Mouse (Mus musculus) left cerebral cortex, postnatal 10 days (tissue): ENCODE data around the gene Abcc9. TPM values are rescaled to one million over a fixed set of nuclear protein-coding genes. Genes with fewer than 3 reads are reported as not detected.
A peak's percentile ranks its signal among the peaks of the same experiment; 100 is the strongest.

Source experiments
- DNase-seq, 2 experiments: peaks; one replicate each; pipeline ENCODE4 v3.0.0; 2021 to 2022; ENCODE audit warnings: low spot score in 2 of 2, mixed read lengths in 1 of 2; ENCODE audit errors: extremely low spot score in 1 of 2
- intact Hi-C: fragments of 180-260 bp; cut with DNase I; formaldehyde crosslinking; loops from one replicate; pipeline ENCODE4 v1.15.1; 2025
- total RNA-seq, 2 experiments: library from RNA; stranded (reverse); gene quantifications; 2 replicates each; pipeline ENCODE4 v1.2.3; 2021

Gene Abcc9
- total RNA-seq = 1 to 10 TPM; 8.2 TPM

DNA sequence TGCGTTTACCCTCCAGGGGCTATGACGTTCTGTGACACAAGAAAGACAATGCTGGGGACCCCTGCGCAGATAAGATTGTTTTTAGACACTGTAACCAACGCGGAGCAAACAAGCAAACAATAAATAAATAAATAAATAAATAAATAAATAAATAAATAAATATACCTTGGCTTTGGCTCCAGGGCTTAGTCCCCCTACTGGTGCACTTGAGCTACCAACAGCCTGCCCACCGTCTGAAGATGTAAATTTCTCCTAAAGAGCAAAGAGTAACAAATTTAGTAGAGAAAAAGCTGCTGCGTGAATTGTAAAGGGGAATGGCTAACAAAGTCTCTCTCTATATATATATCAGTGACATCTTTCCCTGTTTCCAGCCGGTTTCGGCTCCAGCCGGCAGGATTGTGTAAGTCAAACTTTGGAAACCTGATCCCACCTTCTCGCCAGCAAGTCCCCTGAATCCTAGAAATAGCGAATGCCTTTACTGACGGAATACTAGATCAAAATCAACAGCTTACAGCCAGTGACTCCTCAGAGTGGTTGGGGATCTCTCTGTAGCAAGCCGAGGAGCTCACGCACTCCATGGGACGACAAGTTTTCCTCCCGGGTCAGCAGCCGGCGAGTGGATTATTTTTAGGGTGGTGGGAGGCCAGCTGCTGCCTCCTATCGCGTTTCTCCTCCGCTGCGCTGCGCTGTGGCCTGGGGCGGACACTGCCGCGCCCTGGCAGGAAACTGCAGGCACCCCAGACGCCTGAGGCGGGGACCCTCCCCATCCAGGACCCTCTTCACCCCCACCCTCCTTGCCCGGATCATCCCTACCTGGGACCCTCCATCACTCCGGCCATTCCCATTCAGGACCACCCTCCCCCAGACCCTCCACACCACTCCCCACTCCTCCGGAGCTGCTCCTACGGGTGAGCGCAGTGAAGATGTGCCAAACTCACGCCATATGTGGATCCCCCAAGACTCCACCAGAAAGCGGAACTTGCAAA is at the start of gene Abcc9:
Gene Abcc9 (minus strand): TSS at position 664 of the 986 bp plus-strand sequence.
- DNase-seq = peak in 1 of 2 experiments; percentile 50
- intact Hi-C loops = no loop called here

DNA sequence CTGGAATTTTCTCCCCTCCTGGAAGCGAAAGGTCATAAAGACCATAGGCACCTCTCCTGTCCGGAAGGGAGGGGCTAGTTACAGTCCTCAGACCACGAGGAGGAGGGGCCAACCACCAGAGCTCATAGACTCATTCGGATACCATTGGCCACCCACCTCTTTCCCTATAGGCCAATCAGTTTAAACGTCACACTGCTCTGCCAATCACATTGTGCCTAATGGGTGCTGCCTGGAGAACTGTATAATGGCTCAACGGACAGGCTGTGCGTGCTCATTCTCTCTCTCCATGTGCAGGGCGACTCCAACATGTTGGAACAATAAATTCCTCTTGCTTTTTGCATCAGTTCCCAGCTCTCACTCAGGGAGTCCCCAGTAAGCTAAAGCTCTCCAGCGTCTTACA is 49.2 kb upstream of the Abcc9 start:
- DNase-seq = no peak
- intact Hi-C loops = no loop called here

DNA sequence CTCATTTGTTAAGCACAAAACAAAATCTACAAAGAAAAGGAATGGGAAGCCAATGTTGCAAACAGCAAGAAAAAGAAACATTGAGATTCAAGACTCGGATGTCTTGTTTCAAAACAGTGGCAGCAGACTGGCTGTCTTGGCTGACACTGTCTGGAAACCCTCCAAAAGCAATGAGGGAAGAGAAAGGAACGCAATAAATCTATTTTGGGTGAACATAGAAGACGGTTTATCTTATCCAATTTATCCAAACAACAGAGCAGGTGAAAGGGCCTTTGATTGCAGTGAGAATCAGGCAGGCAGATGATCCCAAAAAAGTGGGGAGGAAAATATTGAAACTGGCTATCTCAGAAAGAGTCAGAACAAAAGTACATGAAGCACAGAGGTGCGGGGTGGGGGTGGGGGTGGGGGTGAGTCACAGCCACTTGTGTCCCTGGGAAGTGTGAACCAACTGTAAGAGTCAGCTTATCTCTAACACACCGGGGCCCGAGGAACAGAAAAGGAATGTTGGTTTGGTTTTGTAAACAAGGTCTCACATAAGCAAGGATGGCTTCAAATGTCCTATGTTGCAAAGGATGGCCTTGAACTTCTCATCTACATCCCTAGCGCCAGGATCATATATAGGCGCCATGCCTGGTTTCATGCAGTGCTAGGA is 46.1 kb upstream of the Abcc9 start:
- intact Hi-C loops = no loop called here
- no peak for DNase-seq

DNA sequence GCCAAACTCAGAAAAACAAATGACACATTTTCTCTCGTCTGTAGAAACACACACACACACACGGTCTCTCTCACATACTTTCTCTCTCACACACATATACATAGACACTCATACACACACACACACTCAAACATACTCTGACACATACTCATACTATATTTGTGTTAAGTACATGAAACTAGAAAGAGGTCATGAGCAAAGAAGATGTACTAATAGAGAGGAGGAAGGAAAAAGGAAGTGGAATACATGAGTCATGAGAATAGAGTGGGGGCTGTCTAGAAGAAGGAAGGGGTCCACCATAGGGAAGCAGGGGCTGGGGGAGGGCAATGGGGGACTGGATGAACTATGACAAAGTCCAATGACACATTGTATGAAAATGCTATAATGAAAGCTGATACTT is 45.0 kb upstream of the Abcc9 start:
- intact Hi-C loops = no loop called here
- no peak for DNase-seq

DNA sequence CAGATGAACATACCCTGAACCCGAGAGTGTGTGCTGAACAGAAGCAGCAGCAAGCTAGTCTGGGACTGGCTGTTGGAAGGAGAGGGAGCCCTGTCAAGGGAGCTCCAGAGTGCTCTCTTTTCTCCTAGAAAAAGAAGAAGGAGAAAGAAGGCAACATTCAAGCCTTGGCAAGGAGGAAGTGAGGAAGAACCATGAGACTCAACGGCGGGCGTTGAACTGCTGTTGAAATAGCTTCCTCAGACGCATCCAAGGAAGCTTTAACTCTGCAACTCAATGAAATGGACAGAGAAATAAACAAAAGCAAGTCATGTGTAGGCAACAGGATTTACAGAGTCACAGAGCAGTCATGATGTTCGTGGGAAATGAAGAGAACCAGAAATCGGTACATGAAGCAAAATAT is 44.6 kb upstream of the Abcc9 start:
- no peak for DNase-seq
- intact Hi-C loops = no loop called here

DNA sequence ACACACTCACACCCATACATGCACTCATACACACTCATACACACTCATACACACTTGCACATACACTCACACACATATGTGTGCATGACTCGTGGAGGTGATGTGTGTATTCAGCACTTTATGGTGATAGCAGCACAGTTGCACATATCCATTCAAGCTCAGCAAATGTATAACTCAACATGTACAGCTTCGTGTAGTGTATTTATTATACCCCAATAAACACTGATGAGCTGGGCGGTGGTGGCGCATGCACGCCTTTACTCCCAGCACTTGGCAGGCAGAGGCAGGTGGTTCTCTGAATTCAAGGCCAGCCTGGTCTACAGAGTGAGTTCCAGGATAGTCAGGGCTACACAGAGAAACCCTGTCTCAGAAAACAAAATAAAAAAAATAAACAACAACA is 43.4 kb upstream of the Abcc9 start:
- intact Hi-C loops = no loop called here
- no peak for DNase-seq

DNA sequence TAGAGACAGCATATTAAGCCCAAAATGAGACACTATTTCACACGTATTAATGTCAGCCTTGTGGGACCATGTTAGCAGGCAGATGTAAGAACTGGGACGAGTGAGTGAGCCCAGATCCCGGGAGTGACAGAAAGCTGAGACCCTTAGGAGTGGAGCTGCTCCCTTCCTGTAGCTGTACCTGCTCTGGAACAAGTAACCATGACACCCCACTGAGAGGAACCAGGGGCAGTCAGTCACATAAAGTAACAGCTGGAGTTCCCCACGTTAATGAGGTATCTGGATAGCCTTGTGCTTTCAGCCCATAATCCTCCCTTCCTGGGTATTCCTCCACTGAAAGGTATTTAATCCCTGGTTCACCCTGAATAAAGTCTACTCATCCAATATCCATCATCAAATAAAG is 41.1 kb upstream of the Abcc9 start:
- intact Hi-C loops = no loop called here
- DNase-seq = no peak

DNA sequence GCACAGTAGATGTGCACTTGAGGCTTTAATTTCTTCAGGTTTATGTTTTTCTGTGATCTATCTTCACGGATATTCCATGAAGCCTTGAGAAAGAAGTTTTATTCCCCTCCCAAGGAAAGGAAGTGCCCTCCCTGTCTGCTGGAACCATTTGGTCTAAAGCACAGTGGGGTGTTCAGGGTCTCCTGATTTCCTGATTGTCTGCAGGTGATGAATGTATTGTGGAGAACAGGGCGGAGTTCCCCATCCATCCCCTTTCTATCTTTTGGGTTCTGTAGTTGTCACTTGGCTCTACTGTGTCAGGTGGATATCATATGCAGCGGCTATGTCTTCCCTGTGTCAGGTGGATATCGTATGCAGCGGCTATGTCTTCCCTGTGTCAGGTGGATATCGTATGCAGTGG is 39.6 kb upstream of the Abcc9 start:
- intact Hi-C loops = no loop called here
- DNase-seq = no peak

DNA sequence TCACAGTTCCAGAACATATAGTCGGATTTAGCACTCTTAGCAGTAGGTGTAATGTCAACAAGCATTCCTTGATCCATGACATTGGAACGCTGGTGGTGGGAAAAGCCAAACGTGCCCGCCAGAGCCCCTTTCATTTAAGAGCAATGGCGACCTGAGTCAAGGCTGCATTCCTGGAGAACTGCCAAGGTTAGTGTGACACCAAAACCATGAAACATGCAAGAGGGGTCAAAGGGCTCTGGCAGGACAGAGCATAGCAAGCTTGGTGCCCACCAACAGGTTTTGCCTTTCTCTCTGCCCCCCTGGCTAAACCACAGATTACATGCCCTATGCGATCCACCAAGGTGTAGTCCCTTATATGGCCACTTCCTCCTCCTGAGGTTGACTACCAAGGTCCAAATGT is 36.5 kb upstream of the Abcc9 start:
- intact Hi-C loops = loop anchor here (10.0 kb wide), 1 partner anchor 374 kb away; no protein-coding TSS in a partner anchor
- DNase-seq = no peak

DNA sequence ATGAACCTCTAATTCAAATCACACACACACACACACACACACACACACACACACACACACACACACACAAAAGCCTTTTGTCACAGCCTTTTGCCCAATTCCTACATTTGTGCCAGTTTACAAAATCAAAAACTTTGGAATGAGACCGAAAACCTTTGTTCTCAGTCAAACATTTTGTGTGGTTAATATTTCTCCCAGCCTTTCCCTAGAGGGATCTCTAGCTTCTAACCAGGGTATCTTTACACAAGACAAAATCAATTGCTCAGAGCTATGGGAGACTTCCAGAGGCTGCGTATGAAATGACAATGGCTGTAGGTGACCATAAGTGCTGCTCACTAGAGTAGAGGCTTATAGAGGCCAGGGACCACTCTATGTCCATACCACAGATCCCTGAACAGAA is 36.1 kb upstream of the Abcc9 start:
- no peak for DNase-seq
- intact Hi-C loops = loop anchor here (10.0 kb wide), 1 partner anchor 373 kb away; no protein-coding TSS in a partner anchor

DNA sequence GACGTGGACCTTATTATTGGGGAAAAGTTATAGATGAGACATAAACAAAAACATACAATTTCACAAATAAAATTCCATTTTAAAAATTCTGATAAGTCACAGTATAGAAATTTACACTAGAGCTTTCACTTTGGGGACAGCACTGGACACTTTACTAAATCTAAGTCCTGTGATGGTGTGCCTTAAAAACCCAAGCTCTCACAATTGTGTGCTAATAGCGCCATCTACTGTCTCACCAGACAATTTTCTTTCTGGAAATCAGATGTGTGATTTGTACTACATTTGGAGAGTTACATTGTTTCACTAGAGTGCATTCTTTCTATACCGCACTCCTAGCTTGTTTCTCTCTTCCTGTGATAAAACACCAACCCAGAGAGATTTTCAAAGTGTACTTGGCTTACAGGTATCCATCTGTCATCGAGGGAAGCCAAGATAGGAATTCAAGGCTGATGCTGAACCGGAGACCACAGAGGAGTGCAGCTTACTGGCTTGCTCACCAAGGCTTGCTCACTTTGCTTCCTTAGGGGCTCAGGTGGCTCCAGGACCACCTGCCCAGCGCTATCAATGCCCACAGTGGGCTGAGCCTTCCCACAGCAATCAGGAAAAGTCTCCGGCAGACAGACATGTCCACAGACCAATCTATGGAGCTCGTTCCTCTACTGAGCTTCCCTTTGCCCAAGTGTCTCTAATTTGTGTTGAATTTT is 33.3 kb upstream of the Abcc9 start:
- intact Hi-C loops = loop anchor here (2.0 to 10.0 kb wide), 2 partner anchors 211 to 371 kb away; no protein-coding TSS in a partner anchor
- peak in 1 of 2 experiments; percentile 57 for DNase-seq

DNA sequence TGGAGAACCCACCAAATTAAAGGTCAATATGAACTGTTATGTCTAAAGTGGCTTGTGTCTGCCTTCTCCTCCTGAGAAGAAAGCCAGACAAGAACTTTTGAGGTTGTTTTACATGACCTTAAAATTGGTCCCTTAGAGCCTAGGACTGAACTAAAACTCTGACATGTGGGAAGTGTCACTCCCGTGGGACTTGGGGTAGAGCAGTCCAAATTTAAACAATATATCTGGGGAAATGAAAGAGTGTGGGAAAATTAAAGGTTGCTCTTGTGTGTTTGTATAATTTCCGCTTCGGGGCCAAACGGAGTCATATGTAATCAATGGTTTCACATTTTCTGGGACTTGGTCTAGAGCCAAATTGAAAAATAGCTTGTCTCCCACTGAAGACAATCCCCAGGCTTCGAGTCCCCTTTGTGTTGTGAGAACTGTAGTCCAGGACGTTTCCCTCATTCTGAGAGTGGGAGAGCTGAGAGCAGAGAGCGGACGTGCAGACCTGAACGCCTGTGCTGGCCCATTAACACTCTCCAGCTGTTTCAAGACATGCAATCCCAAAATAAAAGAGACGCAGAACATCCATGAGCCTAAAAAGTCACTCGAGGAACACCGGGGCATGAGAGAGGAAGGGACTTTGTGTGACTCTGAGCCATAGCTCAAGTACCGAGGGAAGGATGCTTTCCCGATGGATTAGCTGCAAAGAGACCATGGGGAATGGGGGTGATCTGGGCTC is 30.6 kb upstream of the Abcc9 start:
- intact Hi-C loops = loop anchor here (10.0 kb wide), 1 partner anchor 368 kb away; no protein-coding TSS in a partner anchor
- DNase-seq = no peak

DNA sequence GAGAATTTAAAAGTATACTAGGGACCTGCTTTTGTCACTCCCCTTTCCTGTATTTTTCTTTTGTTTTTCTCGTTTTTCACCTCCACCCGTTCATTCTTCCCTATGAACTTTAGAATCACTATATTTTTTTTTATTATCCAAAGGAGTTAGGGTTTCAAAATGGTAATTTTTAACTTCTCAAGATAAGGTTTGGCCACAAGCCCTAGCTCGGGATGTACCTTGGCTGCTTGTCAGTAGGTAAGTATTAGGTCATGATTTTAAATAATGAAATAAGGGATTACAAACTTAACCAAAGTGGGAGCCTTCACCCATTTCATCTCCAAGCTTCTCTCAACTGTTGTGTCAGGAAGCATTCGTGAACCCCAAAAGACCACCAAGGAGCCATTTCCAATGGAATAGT is 23.9 kb upstream of the Abcc9 start:
- no peak for DNase-seq
- intact Hi-C loops = no loop called here

DNA sequence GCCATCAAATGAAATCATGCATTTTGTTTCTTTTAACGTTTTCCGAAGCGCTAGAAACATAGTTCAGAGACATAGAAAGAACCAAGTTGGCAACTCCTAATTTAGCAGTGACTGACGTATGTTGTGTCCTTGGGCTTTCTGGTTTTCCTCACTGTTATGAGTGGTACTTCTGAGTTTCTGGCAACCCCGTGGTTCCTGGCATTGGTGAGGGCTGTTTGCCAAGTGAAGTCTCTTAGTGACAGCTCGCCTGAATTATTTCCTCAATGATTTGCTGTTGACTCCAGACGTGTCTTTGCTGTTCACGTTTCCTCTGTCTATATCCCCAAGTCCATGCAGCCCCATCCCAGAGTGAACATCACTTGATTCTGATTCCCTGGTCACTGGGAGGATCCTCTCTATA is 19.6 kb upstream of the Abcc9 start:
- no peak for DNase-seq
- intact Hi-C loops = no loop called here

DNA sequence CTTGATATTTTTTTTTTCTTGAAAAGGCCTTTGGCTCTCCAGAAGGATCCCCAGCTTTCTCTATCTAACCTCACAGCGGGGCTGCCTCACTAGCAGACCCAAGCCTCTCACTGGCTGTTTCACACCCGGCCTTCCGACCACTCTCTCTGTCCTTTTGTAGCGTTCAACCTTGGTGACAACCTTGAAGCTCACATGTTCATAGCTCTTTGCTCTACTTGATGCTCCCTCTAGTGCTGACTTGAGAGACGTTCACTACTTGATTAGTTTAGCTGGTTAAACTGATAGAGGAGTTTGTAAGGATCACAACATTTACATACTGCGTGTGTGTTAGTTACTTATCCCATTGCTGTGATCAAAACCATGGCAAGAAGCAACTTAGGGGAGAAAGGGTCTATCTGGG is 18.5 kb upstream of the Abcc9 start:
- no peak for DNase-seq
- intact Hi-C loops = no loop called here

DNA sequence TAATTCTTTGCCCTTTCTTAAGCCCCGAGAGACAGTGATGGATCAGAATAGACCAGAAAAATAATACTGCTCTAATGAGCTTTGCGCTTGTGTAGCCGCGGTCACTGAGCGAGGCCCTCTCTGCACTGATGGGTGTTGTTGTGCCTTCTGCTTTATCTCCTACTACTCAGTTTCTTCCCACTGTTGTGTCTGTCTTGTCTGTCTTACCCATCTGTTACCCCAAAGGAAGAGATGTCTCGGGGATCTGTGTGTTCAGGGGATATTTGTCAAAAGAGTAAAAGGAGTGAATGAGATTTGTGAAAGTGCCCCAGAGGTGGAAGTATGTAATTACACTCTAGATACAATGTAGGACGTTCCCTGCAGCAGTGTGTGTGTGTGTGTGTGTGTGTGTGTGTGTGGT is 16.1 kb upstream of the Abcc9 start:
- no peak for DNase-seq
- intact Hi-C loops = no loop called here

DNA sequence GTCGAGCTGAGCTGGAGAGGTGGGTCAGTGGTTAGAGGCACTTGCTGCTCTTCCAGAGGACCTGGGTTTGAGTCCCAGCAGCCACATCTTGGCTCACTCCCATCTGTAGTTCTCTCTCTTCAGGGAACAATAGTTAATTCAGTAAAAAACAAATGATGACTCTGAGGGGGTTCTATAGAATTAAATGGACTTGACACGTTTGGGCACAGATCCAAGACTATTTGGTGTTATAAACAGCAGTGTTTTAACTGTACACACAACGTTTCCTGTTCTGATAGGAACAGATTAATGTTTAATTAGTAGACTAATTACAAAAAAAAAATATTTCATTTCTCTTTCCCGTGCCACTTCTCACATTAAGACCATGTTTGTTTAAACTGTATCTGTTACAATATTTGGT is 15.1 kb upstream of the Abcc9 start:
- intact Hi-C loops = no loop called here
- no peak for DNase-seq

DNA sequence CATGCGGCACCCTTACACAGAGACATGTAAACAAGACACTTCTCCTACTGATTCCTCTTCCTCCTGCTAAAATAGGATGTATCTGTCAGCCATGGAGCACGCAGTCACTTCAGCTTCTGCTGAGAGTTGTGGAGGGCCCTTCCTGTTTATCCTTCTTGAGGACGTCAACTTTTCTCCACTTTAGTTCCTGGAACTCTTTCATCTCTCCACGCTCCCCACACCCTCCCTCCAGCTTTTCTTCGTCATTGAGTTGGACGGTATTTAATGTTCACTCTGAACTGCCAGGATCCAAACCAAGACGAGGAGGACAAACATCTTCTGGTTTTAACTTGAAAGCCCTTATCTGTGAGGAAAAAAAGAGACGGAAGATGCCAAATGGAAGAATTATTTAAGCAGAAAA is 12.9 kb upstream of the Abcc9 start:
- intact Hi-C loops = no loop called here
- no peak for DNase-seq

DNA sequence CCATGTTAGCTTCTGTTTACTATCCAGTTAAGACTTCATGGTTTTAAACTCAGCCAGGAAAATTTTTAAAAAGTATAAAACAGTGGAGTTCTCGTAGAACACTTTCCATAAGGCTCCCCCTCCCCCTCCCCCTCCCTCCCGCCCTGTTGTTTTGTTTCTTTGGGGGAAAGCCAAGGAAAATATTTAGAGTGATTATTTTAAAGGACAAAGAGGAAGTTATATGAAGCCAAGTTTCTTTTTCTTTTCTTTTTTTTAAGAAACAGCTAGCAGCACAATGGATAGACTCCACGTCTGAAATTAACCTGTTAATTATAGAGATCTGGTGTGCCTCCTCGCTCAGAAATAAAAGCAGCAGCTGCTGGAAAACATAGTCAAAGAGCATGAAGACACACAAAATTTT is 9.0 kb upstream of the Abcc9 start:
- intact Hi-C loops = no loop called here
- DNase-seq = no peak
